Mouse (Mus musculus) ES-Bruce4 (cell line): ENCODE results near the gene Gm5089. TPM values are rescaled to one million over a fixed set of nuclear protein-coding genes. Genes with fewer than 3 reads are reported as not detected.

Experiments used
- H3K27ac ChIP-seq: 2 replicates; pipeline ENCODE4 v1.5.1; 2012; ENCODE audit warnings: low read length, inconsistent platforms; ENCODE audit not compliant: insufficient read depth
- H3K27me3 ChIP-seq: 2 replicates; pipeline ENCODE4 v1.6.1; 2012; ENCODE audit warnings: mild to moderate bottlenecking, low read length, inconsistent platforms; ENCODE audit not compliant: control insufficient read depth, poor library complexity, insufficient read depth, severe bottlenecking
- H3K36me3 ChIP-seq: 2 replicates; pipeline ENCODE4 v1.6.1; 2012; ENCODE audit warnings: inconsistent platforms, mild to moderate bottlenecking, low read length, moderate library complexity; ENCODE audit not compliant: control insufficient read depth, poor library complexity, insufficient read depth, severe bottlenecking
- H3K4me1 ChIP-seq: one replicate; pipeline ENCODE4 v1.8.1; 2011; ENCODE audit warnings: low read length; ENCODE audit not compliant: control insufficient read depth, insufficient read depth
- H3K4me3 ChIP-seq: 2 replicates; pipeline ENCODE4 v1.5.1; 2011; ENCODE audit warnings: low read depth, mild to moderate bottlenecking, low read length
- H3K9ac ChIP-seq: 2 replicates; pipeline ENCODE4 v1.6.1; 2012; ENCODE audit warnings: low read depth, mild to moderate bottlenecking, inconsistent platforms; ENCODE audit not compliant: poor library complexity, severe bottlenecking
- H3K9me3 ChIP-seq: replicated peaks from 2 replicates; pipeline ENCODE4 v1.6.1; 2012; ENCODE audit warnings: mild to moderate bottlenecking, low read length, inconsistent platforms; ENCODE audit not compliant: control insufficient read depth, poor library complexity, insufficient read depth, severe bottlenecking
- CTCF ChIP-seq: IDR thresholded peaks from one replicate; pipeline ENCODE4 v1.8.1; 2011; ENCODE audit warnings: low read depth, low read length
- EP300 ChIP-seq: IDR thresholded peaks from 2 replicates; pipeline ENCODE4 v1.6.1; 2011; ENCODE audit warnings: low read depth, low read length; ENCODE audit not compliant: insufficient read depth
- POLR2A ChIP-seq: IDR thresholded peaks from one replicate; pipeline ENCODE4 v1.8.1; 2011; ENCODE audit warnings: low read length; ENCODE audit not compliant: insufficient read depth
- polyA plus RNA-seq: library from polyadenylated mRNA; stranded (reverse); fragments of >200 nt; gene quantifications from 2 replicates; pipeline ENCODE4 v1.2.4, GENCODE M21; 2011; ENCODE audit warnings: low read depth; ENCODE audit not compliant: missing spikeins, insufficient read depth, insufficient read length

Gene Gm5089
- polyA plus RNA-seq, 1 experiment: 0.40 TPM

- Histone ChIP-seq H3K4me3 (no peak overlapping the region), H3K27ac (no peak overlapping the region), H3K4me1 (no peaks in the 10 kb centered on the region), H3K9me3 (no peaks in the 10 kb centered on the region), H3K9ac (no peak overlapping the region), H3K27me3 (peaks cover 48% of the 10 kb centered on the region), H3K36me3 (no peaks in the 10 kb centered on the region)
- no peak for TF ChIP-seq CTCF
- no peak for TF ChIP-seq EP300
Observed at GRCm38 (mm10) chr14:122483556-122484421, 32.9 kb upstream of the Gm5089 start.

- no peak for TF ChIP-seq EP300
- no peak for TF ChIP-seq POLR2A
- no peak for TF ChIP-seq CTCF
- Histone ChIP-seq H3K36me3 (no peaks in the 10 kb centered on the region), H3K4me3 (peak overlapping the region; percentile 20; the same call in 1 of the 2 replicates), H3K4me1 (no peaks in the 10 kb centered on the region), H3K27me3 (peaks cover 49% of the 10 kb centered on the region), H3K27ac (no peak overlapping the region), H3K9me3 (no peaks in the 10 kb centered on the region), H3K9ac (no peak overlapping the region)
Observed at GRCm38 (mm10) chr14:122483024-122483385, 32.1 kb upstream of the Gm5089 start.

GRCm38 (mm10) chr14:122482081-122483023, 31.4 kb upstream of the Gm5089 start:
- Histone ChIP-seq H3K9me3 (no peaks in the 10 kb centered on the region), H3K4me3 (peak overlapping the region; percentile 20), H3K27ac (no peak overlapping the region), H3K9ac (no peak overlapping the region), H3K4me1 (no peaks in the 10 kb centered on the region), H3K36me3 (no peaks in the 10 kb centered on the region), H3K27me3 (peaks cover 52% of the 10 kb centered on the region)
- TF ChIP-seq EP300 (no peak), CTCF (no peak)

GRCm38 (mm10) chr14:122481181-122481580, 30.3 kb upstream of the Gm5089 start:
- H3K36me3 ChIP-seq: no peaks in the 10 kb centered on the region
- H3K4me1 ChIP-seq: no peaks in the 10 kb centered on the region
- H3K27ac ChIP-seq: no peak overlapping the region
- TF ChIP-seq POLR2A: no peak
- no peak for TF ChIP-seq CTCF
- 0 out of 2 replicates have a peak, but pooled peaks have one; percentile 32 for TF ChIP-seq EP300
- no peaks in the 10 kb centered on the region for H3K9me3 ChIP-seq
- no peak overlapping the region for H3K9ac ChIP-seq
- H3K4me3 ChIP-seq: peak overlapping the region; percentile 25
- H3K27me3 ChIP-seq: peaks cover 55% of the 10 kb centered on the region

GRCm38 (mm10) chr14:122480355-122480754, 29.4 kb upstream of the Gm5089 start:
- Histone ChIP-seq H3K4me3 (no peak overlapping the region), H3K36me3 (no peaks in the 10 kb centered on the region), H3K9ac (no peak overlapping the region), H3K4me1 (no peaks in the 10 kb centered on the region), H3K27ac (no peak overlapping the region), H3K27me3 (peaks cover 56% of the 10 kb centered on the region), H3K9me3 (no peaks in the 10 kb centered on the region)
- TF ChIP-seq POLR2A (no peak), EP300 (no peak), CTCF (no peak)
